Mouse (Mus musculus) neutrophil, adult 5-6 weeks (primary cell): ENCODE measurements at regions not wholly inside any gene's neighbourhood (a gene's known extent, or its start where the extent isn't known, plus 50 kb on each side); places are given as distances from the start of the nearest gene placed in this dataset.

ENCODE experiments used
- ATAC-seq: fragments of 151-379, 151-347 bp; 2 replicates; pipeline ENCODE4 v1.8.0; 2017; ENCODE audit warnings: mild to moderate bottlenecking, moderate TSS enrichment; ENCODE audit not compliant: insufficient number of reproducible peaks, poor library complexity, low FRiP score, severe bottlenecking; ENCODE audit errors: extremely low read depth

GRCm38 (mm10) chr11:25538641-25539258, 671.8 kb downstream of the 5730522E02Rik start:
- no peak for ATAC-seq

- no peak for ATAC-seq
These were observed 674.5 kb downstream of the 5730522E02Rik start for GRCm38 (mm10) chr11:25536069-25536468.

- ATAC-seq: no peak
These were observed 677.5 kb downstream of the 5730522E02Rik start for GRCm38 (mm10) chr11:25533081-25533480.

- ATAC-seq: no peak
These were observed 678.7 kb downstream of the 5730522E02Rik start for GRCm38 (mm10) chr11:25531668-25532398.

GRCm38 (mm10) chr11:25528056-25528455, 682.5 kb downstream of the 5730522E02Rik start:
- no peak for ATAC-seq

- no peak for ATAC-seq
These were observed 691.7 kb downstream of the 5730522E02Rik start for GRCm38 (mm10) chr11:25518903-25519302.

- no peak for ATAC-seq
These were observed 692.4 kb downstream of the 5730522E02Rik start for GRCm38 (mm10) chr11:25518131-25518530.

GRCm38 (mm10) chr11:25505500-25505899, 705.1 kb downstream of the 5730522E02Rik start:
- ATAC-seq: no peak

GRCm38 (mm10) chr11:25473682-25474365, 736.7 kb downstream of the 5730522E02Rik start:
- ATAC-seq: no peak

- no peak for ATAC-seq
These were observed 740.7 kb downstream of the 5730522E02Rik start for GRCm38 (mm10) chr11:25469819-25470218.

GRCm38 (mm10) chr11:25437206-25437605, 773.4 kb downstream of the 5730522E02Rik start:
- no peak for ATAC-seq

GRCm38 (mm10) chr11:25435645-25436044, 774.9 kb downstream of the 5730522E02Rik start:
- no peak for ATAC-seq

- no peak for ATAC-seq
These were observed 787.4 kb downstream of the 5730522E02Rik start for GRCm38 (mm10) chr11:25423186-25423585.

- ATAC-seq: no peak
These were observed 789.1 kb downstream of the 5730522E02Rik start for GRCm38 (mm10) chr11:25421486-25421885.

GRCm38 (mm10) chr11:25410403-25411090, 800.0 kb downstream of the 5730522E02Rik start:
- no peak for ATAC-seq

- no peak for ATAC-seq
These were observed 818.9 kb downstream of the 5730522E02Rik start for GRCm38 (mm10) chr11:25391649-25392048.

GRCm38 (mm10) chr11:25367111-25367510, 843.5 kb downstream of the 5730522E02Rik start:
- no peak for ATAC-seq

GRCm38 (mm10) chr11:25365433-25365832, 845.1 kb downstream of the 5730522E02Rik start:
- ATAC-seq: no peak

GRCm38 (mm10) chr11:25359723-25360122, 850.8 kb downstream of the 5730522E02Rik start:
- ATAC-seq: no peak
